Comparison of ENCODE assay signal across 26 mouse cellular contexts in the genomic region with DNA sequence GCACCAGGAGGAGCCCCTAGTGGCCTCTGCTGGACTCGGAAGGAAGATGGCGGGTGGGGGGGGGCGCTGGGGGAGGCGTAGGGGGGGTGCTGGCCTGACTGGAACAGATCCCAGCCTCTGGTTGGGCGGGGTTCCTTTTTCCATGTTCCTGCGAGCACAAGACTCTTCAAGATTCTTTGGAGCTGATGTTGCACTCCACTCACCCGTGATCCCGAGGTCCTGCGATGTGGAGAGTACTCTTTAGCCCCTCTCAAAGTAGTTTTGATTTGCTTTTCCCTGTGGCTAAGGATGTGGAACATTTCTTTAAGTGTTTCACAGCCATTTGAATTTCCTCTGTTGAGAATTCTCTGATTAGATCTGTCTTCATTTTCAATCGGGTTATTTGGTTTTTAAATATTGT.
A peak's percentile ranks its signal among the peaks of the same experiment; 100 is the strongest.
DNase-seq lines count a peak whose midpoint lies in the region; ATAC-seq lines count a peak whose summit lies in the region.
"Had no signal": no experiment of that assay in that cellular context is flagged by ENCODE, and none has a peak within 500 bp of the region (broad histone marks: within the 10 kb centered on the region; RNA-seq: fewer than 3 reads in every experiment).

No protein-coding gene starts in this region.

- DNase-seq in lung, adult 18-20 months = peak; percentile 26 to 46
- peak; percentile 50 for DNase-seq in lung, postnatal 10 days
- peak; percentile 56 for DNase-seq in lung, postnatal 36 days
- no peak for DNase-seq in layer of hippocampus, postnatal 36 days
- no peak for DNase-seq in layer of hippocampus, adult 9-11 months
- DNase-seq in ovary, postnatal 14 days (ENCODE audit: low spot score) = no peak
- DNase-seq: adrenal gland, adult 8-10 months; adrenal gland, postnatal 25 days; cerebellum, adult 11-12 months; cerebellum, adult 8-10 months; cerebellum, postnatal 10 days; cerebellum, postnatal 36 days; embryo, embryonic 11 days; gastrocnemius, postnatal 10 days; gastrocnemius, postnatal 36 days; heart, adult 11 months had no signal

- H3K27ac ChIP-seq in lung, embryonic 15.5 days = no peak overlapping the region
- H3K27ac ChIP-seq: embryonic facial prominence, embryonic 10.5 days; embryonic facial prominence, embryonic 13.5 days; forebrain, embryonic 12.5 days; forebrain, embryonic 15.5 days; hindbrain, embryonic 12.5 days had no signal

- 0 out of 2 replicates have a peak, but pooled peaks cover 4% of the 10 kb centered on the region for H3K4me1 ChIP-seq in lung, embryonic 15.5 days
- H3K4me1 ChIP-seq: embryonic facial prominence, embryonic 10.5 days; embryonic facial prominence, embryonic 13.5 days; forebrain, embryonic 12.5 days; forebrain, embryonic 15.5 days; hindbrain, embryonic 12.5 days had no signal

- no peak overlapping the region for H3K9ac ChIP-seq in lung, embryonic 15.5 days
- H3K9ac ChIP-seq: embryonic facial prominence, embryonic 13.5 days; forebrain, embryonic 12.5 days; forebrain, embryonic 15.5 days; hindbrain, embryonic 12.5 days had no signal

- no peak overlapping the region for H3K4me3 ChIP-seq in lung, embryonic 15.5 days
- H3K4me3 ChIP-seq: embryonic facial prominence, embryonic 10.5 days; embryonic facial prominence, embryonic 13.5 days; erythroblast, embryonic 14.5 days; forebrain, embryonic 12.5 days; forebrain, embryonic 15.5 days; hindbrain, embryonic 12.5 days had no signal

- no peaks in the 10 kb centered on the region for H3K9me3 ChIP-seq in lung, embryonic 15.5 days
- H3K9me3 ChIP-seq: embryonic facial prominence, embryonic 10.5 days; embryonic facial prominence, embryonic 13.5 days; forebrain, embryonic 12.5 days; forebrain, embryonic 15.5 days; hindbrain, embryonic 12.5 days had no signal

- no peaks in the 10 kb centered on the region for H3K27me3 ChIP-seq in lung, embryonic 15.5 days
- H3K27me3 ChIP-seq: embryonic facial prominence, embryonic 13.5 days; forebrain, embryonic 12.5 days; forebrain, embryonic 15.5 days; hindbrain, embryonic 12.5 days had no signal

- peak; percentile 67 for ATAC-seq in lung, embryonic 15.5 days (ENCODE audit: borderline replicate concordance, extremely low read depth, low FRiP score, low TSS enrichment)
- ATAC-seq in megakaryocyte-erythroid progenitor cell, adult 5-6 weeks (replicated peaks; ENCODE audit: low FRiP score, low TSS enrichment, poor library complexity, severe bottlenecking) = no peak
- ATAC-seq: activated CD4-positive, CD25-positive, alpha-beta regulatory T cell, adult 4 months; forebrain, embryonic 15.5 days had no signal

- no peak overlapping the region for H3K4me2 ChIP-seq in lung, embryonic 15.5 days
- H3K4me2 ChIP-seq: embryonic facial prominence, embryonic 13.5 days; forebrain, embryonic 12.5 days; forebrain, embryonic 15.5 days; heart, embryonic 11.5 days; hindbrain, embryonic 12.5 days had no signal

- 56% methylated on average over 10 of the region's 10 CpGs for WGBS in lung, embryonic 15.5 days

- H3K36me3 ChIP-seq in lung, embryonic 15.5 days = no peaks in the 10 kb centered on the region
- H3K36me3 ChIP-seq: embryonic facial prominence, embryonic 10.5 days; embryonic facial prominence, embryonic 13.5 days; forebrain, embryonic 12.5 days; forebrain, embryonic 15.5 days; hindbrain, embryonic 12.5 days had no signal

Comparison
In these comparisons a context has a peak if more than half of its experiments do, and no peak if none do; other contexts are left out.
1. DNase-seq: peak in lung, adult 18-20 months (2 of 2), lung, postnatal 10 days (single experiment) and lung, postnatal 36 days (single experiment); none in layer of hippocampus, postnatal 36 days (0 of 2), layer of hippocampus, adult 9-11 months (single experiment) and ovary, postnatal 14 days (single experiment).